Mouse (Mus musculus) kidney, embryonic 15.5 days (tissue): ENCODE measurements around the gene Plxnd1. TPM values are rescaled to one million over a fixed set of nuclear protein-coding genes. Genes with fewer than 3 reads are reported as not detected.
A peak's percentile ranks its signal among the peaks of the same experiment; 100 is the strongest.

Experiments
- ATAC-seq: fragments of 200-750 bp; cut with Nextera tagmentation; replicated peaks from 2 replicates; pipeline ENCODE4 v1.8.0; 2017; ENCODE audit warnings: moderate TSS enrichment; ENCODE audit not compliant: low FRiP score
- H3K27ac ChIP-seq: fragments of 300-500 bp; sonication (generic); 2 replicates; pipeline ENCODE4 v1.5.1; 2015; ENCODE audit warnings: mild to moderate bottlenecking, inconsistent platforms
- H3K27me3 ChIP-seq: fragments of 300-500 bp; sonication (generic); 2 replicates; pipeline ENCODE4 v1.6.1; 2015; ENCODE audit warnings: inconsistent platforms
- H3K36me3 ChIP-seq: fragments of 300-500 bp; sonication (generic); 2 replicates; pipeline ENCODE4 v1.6.1; 2015; ENCODE audit warnings: inconsistent platforms
- H3K4me1 ChIP-seq: fragments of 300-500 bp; sonication (generic); 2 replicates; pipeline ENCODE4 v1.6.1; 2015; ENCODE audit warnings: inconsistent platforms
- H3K4me2 ChIP-seq: fragments of 300-500 bp; sonication (generic); 2 replicates; pipeline ENCODE4 v1.6.1; 2015; ENCODE audit warnings: moderate library complexity, mild to moderate bottlenecking, inconsistent platforms
- H3K4me3 ChIP-seq: fragments of 300-500 bp; sonication (generic); replicated peaks from 2 replicates; pipeline ENCODE4 v1.5.1; 2015; ENCODE audit warnings: mild to moderate bottlenecking, inconsistent platforms
- H3K9ac ChIP-seq: fragments of 300-500 bp; sonication (generic); 2 replicates; pipeline ENCODE4 v1.6.1; 2015; ENCODE audit warnings: mild to moderate bottlenecking, inconsistent platforms
- H3K9me3 ChIP-seq: fragments of 300-500 bp; sonication (generic); replicated peaks from 2 replicates; pipeline ENCODE4 v1.6.1; 2016; ENCODE audit warnings: inconsistent platforms
- WGBS: fragments of 180-500 bp; shearing (Covaris S2); methylation state at CpG from one replicate; pipeline ENCODE4 v1.1.7; 2015; ENCODE audit warnings: mixed read lengths; 5-methylcytosine and 5-hydroxymethylcytosine counted together
- polyA plus RNA-seq: library from polyadenylated mRNA; unstranded; fragments of >200 nt; fragmentation: Nextera tagmentation; extraction: Ambion mirVana; gene quantifications from 2 replicates; pipeline ENCODE4 v1.2.1, GENCODE M21; 2015

Plxnd1 gene
- polyA plus RNA-seq, 1 experiment from 2014 or later: 52.7 TPM

DNA sequence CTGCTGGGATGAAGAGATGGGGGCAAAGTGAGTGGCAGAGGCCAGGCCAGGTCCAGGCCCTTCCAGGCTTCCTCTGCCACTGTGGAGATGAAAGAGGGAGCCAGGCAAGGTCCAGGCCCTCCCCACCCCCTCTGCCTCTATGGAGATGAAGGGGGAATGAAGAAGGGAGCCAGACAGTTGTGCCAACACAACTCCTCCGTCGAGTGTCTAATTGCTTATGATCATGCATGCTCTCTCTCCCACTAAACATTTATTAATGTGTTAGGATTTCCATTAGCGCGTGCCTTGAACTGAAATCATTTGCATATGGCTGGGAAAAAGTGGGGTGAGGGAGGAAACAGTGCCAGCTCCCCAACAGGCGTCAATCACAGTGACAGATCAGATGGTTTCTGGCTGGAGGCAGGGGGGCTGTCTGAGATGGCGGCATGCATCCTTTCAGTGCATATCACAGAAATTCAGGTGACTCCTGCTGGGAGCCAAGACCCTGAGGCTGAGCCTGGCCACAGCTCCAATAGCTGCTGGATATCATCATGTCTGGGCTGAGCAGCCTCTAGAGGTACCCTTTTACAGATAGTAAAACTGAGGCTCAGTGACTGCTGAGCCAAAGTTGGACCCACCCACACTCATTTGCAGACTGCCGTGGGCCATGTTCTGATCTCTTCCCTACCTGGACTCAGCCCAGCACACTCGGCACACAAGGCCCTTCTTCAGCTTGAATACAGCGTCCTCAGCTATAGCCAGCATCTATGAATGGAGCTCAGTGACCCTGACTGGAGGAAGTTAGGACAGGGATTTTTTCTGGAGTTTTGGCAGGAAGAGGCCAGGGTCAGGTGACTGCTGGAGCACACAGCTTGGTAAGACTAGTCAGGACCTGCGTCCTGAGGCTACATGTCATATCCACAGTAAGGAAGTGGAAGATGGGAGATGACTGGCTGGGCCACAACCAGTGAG is 67.2 kb downstream of the Plxnd1 start:
- no peaks in the 10 kb centered on the region for H3K27me3 ChIP-seq
- H3K4me2 ChIP-seq: no peak overlapping the region
- no peaks in the 10 kb centered on the region for H3K9me3 ChIP-seq
- peaks cover 22% of the 10 kb centered on the region for H3K4me1 ChIP-seq
- H3K36me3 ChIP-seq: peaks cover 3% of the 10 kb centered on the region; the same call in 1 of the 2 replicates
- H3K9ac ChIP-seq: no peak overlapping the region
- no peak for ATAC-seq
- H3K4me3 ChIP-seq: no peak overlapping the region
- H3K27ac ChIP-seq: no peak overlapping the region
- WGBS: 82% methylated on average over 10 of the region's 10 CpGs

DNA sequence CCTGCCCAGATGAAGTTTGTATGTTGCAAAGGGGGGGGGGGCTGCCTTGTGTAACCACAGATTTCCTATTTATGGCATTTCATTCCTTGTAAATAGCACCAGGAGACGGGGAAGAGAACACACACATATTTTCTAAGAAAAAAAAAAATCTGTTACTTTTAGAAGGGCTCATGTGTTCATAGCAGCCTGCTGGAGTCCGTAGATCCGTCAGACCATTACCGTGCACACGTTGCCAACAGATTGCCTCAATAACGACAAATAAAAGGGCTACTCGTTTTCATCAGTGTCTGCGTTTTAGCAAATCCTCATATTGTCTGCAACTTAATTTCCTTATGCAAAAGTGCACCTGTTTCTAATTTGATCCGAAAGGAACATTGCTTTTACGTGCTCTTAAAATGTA is 68.4 kb downstream of the Plxnd1 start:
- H3K27ac ChIP-seq: no peak overlapping the region
- WGBS: 82% methylated on average over 10 of the region's 10 CpGs
- H3K4me1 ChIP-seq: peaks cover 22% of the 10 kb centered on the region

GRCm38 (mm10) chr6:115924829-115925228 is 70.0 kb downstream of the Plxnd1 start:
- Histone ChIP-seq H3K27me3 (no peaks in the 10 kb centered on the region), H3K4me1 (peaks cover 13% of the 10 kb centered on the region), H3K27ac (no peak overlapping the region), H3K9me3 (no peaks in the 10 kb centered on the region), H3K4me2 (no peak overlapping the region), H3K9ac (no peak overlapping the region), H3K4me3 (no peak overlapping the region), H3K36me3 (peaks cover 3% of the 10 kb centered on the region; the same call in 1 of the 2 replicates)
- 37% methylated on average over 6 of the region's 6 CpGs for WGBS
- ATAC-seq: peak; percentile 59

More for the DNA sequence above, 68.4 kb downstream of the Plxnd1 start:
- H3K9ac ChIP-seq: no peak overlapping the region
- ATAC-seq: no peak
- H3K9me3 ChIP-seq: no peaks in the 10 kb centered on the region
- H3K4me3 ChIP-seq: no peak overlapping the region
- H3K36me3 ChIP-seq: peaks cover 3% of the 10 kb centered on the region; the same call in 1 of the 2 replicates
- H3K4me2 ChIP-seq: no peak overlapping the region
- no peaks in the 10 kb centered on the region for H3K27me3 ChIP-seq

DNA sequence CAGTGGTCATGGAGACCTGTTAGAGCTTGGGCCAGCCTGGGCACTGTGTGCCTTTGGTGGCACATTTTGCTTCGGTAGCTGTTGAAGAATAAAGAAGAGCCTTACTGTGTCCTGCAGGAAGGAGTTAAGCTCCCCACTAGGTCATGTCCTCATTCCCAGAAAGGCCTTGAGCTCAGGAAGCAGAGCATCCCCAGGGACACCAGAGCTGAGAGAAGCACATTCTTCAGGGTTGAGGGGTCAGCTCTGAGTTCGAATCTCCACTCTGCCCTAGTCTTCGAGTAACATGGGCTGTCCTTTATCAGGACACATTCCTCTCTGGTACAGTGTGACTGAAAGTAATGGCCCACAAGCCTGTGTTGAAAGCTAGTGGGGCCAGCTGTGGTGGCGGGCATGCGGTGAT is 74.9 kb downstream of the Plxnd1 start:
- Histone ChIP-seq H3K4me3 (no peak overlapping the region), H3K27ac (no peak overlapping the region), H3K9ac (no peak overlapping the region), H3K4me1 (peaks cover 25% of the 10 kb centered on the region), H3K27me3 (no peaks in the 10 kb centered on the region), H3K9me3 (no peaks in the 10 kb centered on the region), H3K36me3 (peaks cover 13% of the 10 kb centered on the region), H3K4me2 (no peak overlapping the region)
- 88% methylated on average over 5 of the region's 5 CpGs for WGBS
- no peak for ATAC-seq

- Histone ChIP-seq H3K4me1 (peaks cover 33% of the 10 kb centered on the region), H3K9ac (no peak overlapping the region), H3K27me3 (no peaks in the 10 kb centered on the region), H3K9me3 (no peaks in the 10 kb centered on the region), H3K4me3 (no peak overlapping the region), H3K36me3 (peaks cover 17% of the 10 kb centered on the region), H3K4me2 (no peak overlapping the region), H3K27ac (no peak overlapping the region)
- no peak for ATAC-seq
- WGBS: 85% methylated on average over 1 of the region's 1 CpGs
These were observed 76.2 kb downstream of the Plxnd1 start for GRCm38 (mm10) chr6:115918615-115919014.

GRCm38 (mm10) chr6:115916611-115917010 is 78.2 kb downstream of the Plxnd1 start:
- Histone ChIP-seq H3K4me3 (no peak overlapping the region), H3K36me3 (peaks cover 16% of the 10 kb centered on the region; the same call in 1 of the 2 replicates), H3K9me3 (no peaks in the 10 kb centered on the region), H3K9ac (no peak overlapping the region), H3K27ac (no peak overlapping the region), H3K4me1 (peaks cover 42% of the 10 kb centered on the region), H3K27me3 (no peaks in the 10 kb centered on the region), H3K4me2 (no peak overlapping the region)
- ATAC-seq: no peak
- WGBS: 66% methylated on average over 5 of the region's 5 CpGs

DNA sequence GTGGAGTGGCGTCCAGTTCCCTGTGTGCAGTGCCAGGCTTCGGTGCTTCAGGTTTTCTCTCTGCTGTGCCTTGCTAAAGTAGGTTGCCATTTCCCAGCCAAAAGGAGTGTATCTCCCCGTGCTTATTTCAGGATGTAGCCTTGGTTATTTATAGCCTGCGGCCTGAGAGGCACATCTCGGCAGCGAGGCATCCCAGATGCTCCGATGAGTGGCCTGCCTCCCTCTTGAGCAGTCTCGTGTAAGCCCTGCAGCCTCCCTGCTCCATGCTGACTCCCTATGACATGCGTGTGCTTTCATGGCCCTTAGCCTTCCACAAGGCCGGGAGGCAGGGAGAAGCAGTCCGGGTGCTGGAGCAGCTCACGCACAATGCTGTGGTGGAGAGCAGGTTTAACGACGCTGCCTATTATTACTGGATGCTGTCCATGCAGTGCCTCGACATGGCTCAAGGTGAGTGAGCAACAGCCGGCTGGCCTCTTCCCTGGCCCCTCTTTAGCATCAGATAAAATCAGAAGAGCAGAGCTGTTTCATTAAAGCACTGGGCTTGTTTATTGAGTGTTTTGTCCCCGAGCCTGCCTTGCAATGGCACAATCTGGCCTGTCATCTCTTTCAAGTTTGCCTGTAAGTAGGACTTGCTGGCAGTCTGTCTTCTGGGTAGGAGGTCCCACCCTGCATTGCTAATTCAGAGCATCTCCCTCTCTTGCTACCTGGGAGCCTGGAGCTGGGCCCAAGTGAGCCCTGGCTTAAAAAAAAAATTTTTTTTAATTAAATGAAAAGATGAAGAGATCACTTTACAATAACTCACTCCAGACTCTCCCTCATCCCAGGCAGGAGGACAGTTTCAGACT is 79.0 kb downstream of the Plxnd1 start:
- Histone ChIP-seq H3K4me1 (peaks cover 48% of the 10 kb centered on the region), H3K4me3 (no peak overlapping the region), H3K9me3 (no peaks in the 10 kb centered on the region), H3K4me2 (no peak overlapping the region), H3K27me3 (no peaks in the 10 kb centered on the region), H3K36me3 (peaks cover 19% of the 10 kb centered on the region; the same call in 1 of the 2 replicates), H3K27ac (peak overlapping the region; percentile 60; the same call in 1 of the 2 replicates), H3K9ac (no peak overlapping the region)
- ATAC-seq: no peak
- WGBS: 26% methylated on average over 17 of the region's 17 CpGs

DNA sequence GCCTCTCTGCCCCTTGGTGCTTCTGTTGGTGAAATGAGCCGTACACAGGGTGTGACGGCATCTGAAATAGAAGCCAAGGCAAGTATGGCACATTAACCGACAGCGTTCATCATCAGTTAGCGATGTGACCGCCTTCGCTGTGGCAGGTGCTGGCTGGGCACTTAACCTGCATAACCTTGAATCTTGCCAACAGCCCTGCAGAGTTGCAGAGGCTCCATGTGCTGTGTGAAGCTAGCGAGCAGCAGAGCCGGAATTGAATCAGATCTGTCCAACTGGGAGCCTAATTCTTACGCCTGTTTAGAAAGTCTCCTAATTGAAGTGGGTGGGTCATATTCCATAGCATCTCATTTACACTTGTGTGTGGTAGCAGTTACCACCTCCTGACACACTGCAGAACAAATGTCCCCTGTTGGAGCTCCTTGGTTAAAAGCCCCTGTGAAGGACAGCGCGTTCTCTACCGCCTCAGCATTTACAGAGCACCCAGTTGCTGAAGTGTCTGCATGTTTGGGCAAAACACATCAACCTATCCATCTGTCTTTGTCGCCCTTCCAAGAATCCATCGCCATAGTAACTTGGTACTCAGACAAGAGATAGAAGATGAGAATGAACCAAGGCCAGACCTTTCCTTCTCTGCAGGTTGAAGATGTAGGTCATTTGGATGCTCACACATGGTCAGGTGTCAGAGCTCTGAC is 80.1 kb downstream of the Plxnd1 start:
- Histone ChIP-seq H3K9me3 (no peaks in the 10 kb centered on the region), H3K4me2 (no peak overlapping the region), H3K4me1 (peaks cover 60% of the 10 kb centered on the region), H3K9ac (no peak overlapping the region), H3K27me3 (no peaks in the 10 kb centered on the region), H3K36me3 (peaks cover 22% of the 10 kb centered on the region; the same call in 1 of the 2 replicates), H3K4me3 (no peak overlapping the region), H3K27ac (no peak overlapping the region)
- WGBS: 71% methylated on average over 15 of the region's 15 CpGs
- no peak for ATAC-seq

- WGBS: 78% methylated on average over 10 of the region's 10 CpGs
- no peak overlapping the region for H3K27ac ChIP-seq
- ATAC-seq: no peak
- H3K4me3 ChIP-seq: no peak overlapping the region
- peaks cover 23% of the 10 kb centered on the region for H3K36me3 ChIP-seq
- no peak overlapping the region for H3K4me2 ChIP-seq
- peaks cover 71% of the 10 kb centered on the region for H3K4me1 ChIP-seq
- no peaks in the 10 kb centered on the region for H3K27me3 ChIP-seq
- no peaks in the 10 kb centered on the region for H3K9me3 ChIP-seq
- H3K9ac ChIP-seq: no peak overlapping the region
These were observed 81.3 kb downstream of the Plxnd1 start for GRCm38 (mm10) chr6:115913482-115913881.

DNA sequence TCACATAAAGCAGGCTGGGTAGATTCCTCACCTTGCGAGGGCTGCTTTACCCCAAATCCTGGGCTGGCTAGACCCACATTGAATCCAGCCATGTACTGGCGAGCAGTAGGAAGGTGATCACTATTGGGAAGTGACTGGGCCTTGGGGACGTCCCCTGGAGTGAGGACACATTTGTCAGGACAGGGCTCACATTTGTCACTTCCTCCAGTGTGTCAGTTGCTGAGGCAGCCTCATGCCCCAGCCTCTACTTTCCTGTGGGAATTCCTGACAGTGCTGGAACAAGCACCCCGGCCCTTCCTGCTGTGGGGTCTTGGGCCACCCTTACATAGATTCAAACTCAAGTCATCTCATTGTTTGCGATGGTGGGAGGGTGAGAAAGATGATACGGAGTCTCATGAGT is 83.0 kb downstream of the Plxnd1 start:
- H3K36me3 ChIP-seq: peaks cover 29% of the 10 kb centered on the region
- H3K27me3 ChIP-seq: no peaks in the 10 kb centered on the region
- H3K9me3 ChIP-seq: no peaks in the 10 kb centered on the region
- peaks cover 76% of the 10 kb centered on the region for H3K4me1 ChIP-seq
- no peak overlapping the region for H3K4me2 ChIP-seq
- H3K9ac ChIP-seq: no peak overlapping the region
- H3K27ac ChIP-seq: peak overlapping the region; percentile 28; the same call in 1 of the 2 replicates
- WGBS: 74% methylated on average over 6 of the region's 6 CpGs
- no peak for ATAC-seq
- H3K4me3 ChIP-seq: no peak overlapping the region

- H3K4me1 ChIP-seq: peaks cover 64% of the 10 kb centered on the region
- 46% methylated on average over 8 of the region's 8 CpGs for WGBS
- H3K9ac ChIP-seq: no peak overlapping the region
- H3K9me3 ChIP-seq: no peaks in the 10 kb centered on the region
- peaks cover 44% of the 10 kb centered on the region for H3K36me3 ChIP-seq
- no peak overlapping the region for H3K4me3 ChIP-seq
- no peaks in the 10 kb centered on the region for H3K27me3 ChIP-seq
- ATAC-seq: peak; percentile 61
- H3K4me2 ChIP-seq: no peak overlapping the region
- H3K27ac ChIP-seq: peak overlapping the region; percentile 74
These were observed 84.9 kb downstream of the Plxnd1 start for GRCm38 (mm10) chr6:115909940-115910339.
